Mouse (Mus musculus) regulatory T cell (primary cell): ENCODE data around the gene Lpcat2.
"Not testable (repeated sequence)": the region's sequence is repeated elsewhere in the genome, so short reads cannot be mapped to it uniquely, and the experiment has no call there.

Experiments used
- in situ Hi-C: fragments of 300-600 bp; cut with MboI, MseI; formaldehyde crosslinking; loops from one replicate; pipeline ENCODE4 v1.15.1; 2025; ENCODE audit warnings: high pct_unique_total_duplicates

Gene Lpcat2

GRCm38 (mm10) chr8:92853188-92853983 lies 1.8 kb upstream of the Lpcat2 start:
- in situ Hi-C loops, result no loop called here

DNA sequence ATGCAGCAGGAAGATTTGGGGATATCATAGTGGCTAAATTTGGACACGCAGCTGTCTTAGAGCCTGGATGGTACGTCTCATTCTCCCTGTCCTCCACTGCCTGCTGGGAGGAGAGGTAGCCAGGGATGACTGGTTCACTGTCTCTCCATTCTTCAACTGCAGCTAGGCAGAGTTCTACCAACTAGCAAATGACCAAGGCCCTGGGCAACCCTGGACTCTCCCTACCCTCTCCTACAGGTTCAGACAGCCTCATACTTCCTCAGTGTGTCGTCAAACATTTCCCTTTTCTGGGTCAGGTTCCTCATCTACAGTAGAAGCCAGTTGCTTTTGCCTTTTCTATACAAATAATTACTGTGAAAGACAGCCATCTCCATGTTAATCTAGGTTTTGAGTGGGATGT lies 466 bp upstream of the Lpcat2 start:
- in situ Hi-C loops, result no loop called here

GRCm38 (mm10) chr8:92856273-92856986 lies 1.3 kb downstream of the Lpcat2 start:
- in situ Hi-C loops, result no loop called here

- in situ Hi-C loops, result no loop called here
These were observed 3.5 kb downstream of the Lpcat2 start for GRCm38 (mm10) chr8:92858475-92859182.

- in situ Hi-C loops, result no loop called here
These were observed 6.8 kb downstream of the Lpcat2 start for GRCm38 (mm10) chr8:92861977-92862376.

DNA sequence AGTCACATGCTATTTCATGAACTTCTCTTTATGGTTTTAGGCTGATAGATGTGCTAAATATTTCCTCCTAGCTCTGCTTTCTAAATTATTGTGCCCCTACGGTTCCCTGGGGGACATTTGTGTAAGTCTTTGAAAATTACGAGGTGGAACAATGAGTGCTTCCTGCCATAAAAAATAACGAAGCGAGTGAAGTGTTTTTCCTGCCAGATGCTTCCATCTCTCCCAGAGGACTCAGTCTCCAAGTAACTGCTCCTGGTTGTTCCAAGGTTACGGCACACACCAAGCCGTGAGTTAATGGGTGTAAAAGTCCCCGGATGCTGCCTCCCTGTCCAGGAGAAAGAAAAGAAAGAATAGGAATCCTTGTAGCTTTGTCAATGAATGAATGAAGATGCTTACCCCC lies 15.1 kb downstream of the Lpcat2 start:
- in situ Hi-C loops, result no loop called here

DNA sequence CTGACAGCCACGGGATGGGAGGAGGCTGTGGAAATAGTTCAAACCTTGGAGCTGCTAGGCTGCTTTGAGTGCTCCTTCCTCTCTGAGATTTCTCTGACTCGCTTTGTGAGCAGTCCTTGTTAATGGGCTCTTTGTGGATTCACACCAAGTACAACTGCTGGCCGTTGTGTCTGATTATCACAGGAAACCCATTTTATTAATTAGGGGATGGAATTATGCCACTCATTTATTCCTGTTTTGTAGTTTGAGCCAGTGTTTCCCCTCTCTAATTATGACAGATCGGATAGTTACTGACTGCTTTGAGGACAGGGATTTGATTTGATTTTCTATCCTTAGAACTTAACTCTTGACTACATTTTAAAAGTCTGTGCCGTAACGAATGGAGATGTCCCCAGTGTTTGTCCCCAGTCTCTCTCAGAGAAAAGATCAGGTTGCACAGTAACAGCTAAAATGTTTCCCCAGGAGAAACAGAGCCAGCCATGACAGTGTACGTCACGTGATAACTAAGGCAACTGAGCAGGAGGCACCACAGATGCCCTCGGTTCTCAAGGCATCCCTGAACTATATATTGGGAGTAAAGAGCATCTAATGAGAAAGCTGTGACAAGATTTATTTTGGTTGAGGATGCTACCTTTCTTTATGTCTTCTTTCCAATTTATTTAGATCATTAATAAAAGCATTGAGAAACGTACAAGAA lies 17.1 kb downstream of the Lpcat2 start:
- in situ Hi-C loops, result no loop called here

- in situ Hi-C loops, result no loop called here
These were observed 20.7 kb downstream of the Lpcat2 start for GRCm38 (mm10) chr8:92875795-92876194.

DNA sequence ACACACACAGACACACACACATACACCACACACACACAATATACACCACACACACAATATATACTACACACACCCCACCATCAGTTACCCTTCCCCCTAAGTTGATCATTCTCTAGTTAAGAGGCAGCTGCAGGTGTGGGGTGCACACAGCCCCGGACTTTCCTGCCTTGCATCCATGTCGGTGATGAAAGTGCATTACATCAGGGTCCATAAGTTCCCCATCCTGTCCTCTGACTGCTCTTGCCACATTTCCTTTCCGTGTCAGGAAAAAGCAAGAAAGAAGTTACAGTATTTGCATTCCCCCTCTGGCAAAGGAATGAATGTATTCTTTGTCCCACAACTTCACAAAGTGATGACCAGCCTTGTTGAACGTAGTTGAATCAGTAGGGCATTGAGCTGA lies 26.1 kb downstream of the Lpcat2 start:
- in situ Hi-C loops, result no loop called here

DNA sequence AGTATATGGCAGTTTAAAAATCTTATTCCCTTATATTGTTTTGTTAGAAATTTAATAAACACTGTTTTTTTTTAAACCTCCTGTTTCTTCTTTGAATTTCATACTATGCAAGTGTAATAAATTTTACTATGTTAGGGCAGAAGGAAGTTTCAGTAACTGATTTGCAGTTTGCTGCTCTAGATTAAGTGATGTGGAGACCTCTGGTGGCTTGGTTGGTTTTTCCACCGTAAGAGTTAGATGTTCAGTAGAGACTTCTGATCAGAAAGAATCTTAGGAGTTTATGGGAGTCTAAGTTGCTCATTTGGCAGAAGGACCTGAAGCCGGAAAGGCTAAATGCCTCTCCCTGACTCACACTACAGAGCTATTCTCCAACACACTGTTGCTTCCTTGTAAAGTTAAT lies 28.6 kb downstream of the Lpcat2 start:
- in situ Hi-C loops, result no loop called here

GRCm38 (mm10) chr8:92892216-92892615 lies 37.1 kb downstream of the Lpcat2 start:
- in situ Hi-C loops, result not testable (repeated sequence)

DNA sequence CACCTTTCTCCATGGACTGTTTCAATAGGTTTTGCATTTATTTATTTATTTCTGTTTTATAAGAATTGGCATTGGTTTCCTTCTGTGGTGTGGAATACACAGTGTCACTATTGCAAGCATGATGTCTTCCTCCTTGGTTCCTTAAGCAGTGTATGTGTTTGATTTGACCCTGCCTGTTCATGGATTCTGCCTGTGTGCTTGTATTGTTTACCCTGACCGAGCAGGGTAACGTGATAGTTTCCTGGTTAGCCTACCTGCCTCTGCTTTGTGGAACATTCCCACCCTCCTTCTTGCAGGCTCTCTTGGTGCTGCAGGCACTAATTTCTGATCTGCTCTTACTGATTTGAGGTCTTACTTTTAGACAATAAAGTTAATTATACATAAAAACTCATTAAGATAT lies 38.7 kb downstream of the Lpcat2 start:
- in situ Hi-C loops, result no loop called here

DNA sequence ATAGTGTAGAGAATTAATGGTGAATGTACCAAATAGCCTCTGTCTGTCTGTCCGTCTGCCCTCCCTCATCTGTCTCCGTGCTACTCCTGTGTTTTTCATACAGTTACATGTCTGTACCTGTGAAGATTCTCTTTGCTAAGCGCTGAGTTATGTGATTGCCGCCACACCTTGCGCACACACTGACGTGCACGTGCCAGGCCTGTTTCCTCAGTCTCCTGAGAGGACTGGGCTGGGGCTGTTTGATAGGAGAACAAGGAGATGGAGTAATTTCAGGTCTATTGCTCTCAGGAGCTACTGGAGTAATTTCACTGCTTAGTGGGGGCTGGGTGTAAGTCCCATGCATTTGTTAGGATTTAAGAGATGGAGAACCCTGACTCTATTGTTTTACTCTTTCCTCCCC lies 39.9 kb downstream of the Lpcat2 start:
- in situ Hi-C loops, result no loop called here

GRCm38 (mm10) chr8:92896056-92896455 lies 40.9 kb downstream of the Lpcat2 start:
- in situ Hi-C loops, result no loop called here

GRCm38 (mm10) chr8:92896611-92897010 lies 41.5 kb downstream of the Lpcat2 start:
- in situ Hi-C loops, result no loop called here

- in situ Hi-C loops, result no loop called here
These were observed 42.7 kb downstream of the Lpcat2 start for GRCm38 (mm10) chr8:92897794-92898193.

GRCm38 (mm10) chr8:92899590-92899989 lies 44.5 kb downstream of the Lpcat2 start:
- in situ Hi-C loops, result no loop called here

DNA sequence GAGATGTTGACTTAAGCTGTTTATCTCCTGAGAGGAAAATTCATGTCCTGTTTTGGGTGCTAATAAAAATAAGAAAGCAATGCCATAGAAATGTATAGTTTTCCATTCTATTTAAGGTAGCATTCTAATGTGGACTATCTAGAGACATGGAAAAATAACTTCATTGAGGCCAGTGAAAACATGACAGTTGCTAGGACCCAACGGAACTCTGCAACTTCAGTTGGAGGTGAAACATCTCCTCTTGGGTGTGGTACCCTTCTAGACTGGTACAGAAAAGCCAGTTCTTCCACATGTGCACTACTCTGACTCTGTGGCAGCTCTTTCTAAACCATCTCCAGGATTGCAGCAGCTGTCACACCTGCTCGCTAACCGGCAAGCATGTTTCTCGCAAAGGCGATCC lies 46.0 kb downstream of the Lpcat2 start, which contains the start of gene Capns2:
Gene Capns2, plus strand, starts transcription at position 301 of the 400 bp plus-strand sequence.
- in situ Hi-C loops, result no loop called here

DNA sequence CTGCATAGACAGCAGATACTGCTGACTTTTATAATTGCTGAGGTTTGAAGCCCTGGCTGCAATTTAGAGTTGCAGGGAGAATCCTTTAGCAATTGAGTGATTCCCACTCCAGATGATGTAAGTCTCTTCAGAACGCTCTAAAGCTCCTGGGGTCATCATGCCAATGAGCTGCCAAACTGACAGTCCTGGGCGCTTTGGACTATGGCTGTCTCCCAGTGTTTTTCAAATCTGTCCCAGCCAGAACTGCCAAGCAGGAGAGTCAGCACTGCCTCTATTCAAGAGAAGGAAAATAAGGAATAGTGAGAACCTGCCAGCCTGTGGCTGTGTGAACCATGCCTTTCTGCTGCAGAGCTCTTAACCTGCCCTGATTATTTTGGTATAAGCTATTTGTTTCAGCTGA lies 47.8 kb downstream of the Lpcat2 start:
- in situ Hi-C loops, result no loop called here

GRCm38 (mm10) chr8:92903488-92904135 lies 48.5 kb downstream of the Lpcat2 start:
- in situ Hi-C loops, result no loop called here

GRCm38 (mm10) chr8:92906553-92906952 lies 51.4 kb downstream of the Lpcat2 start:
- in situ Hi-C loops, result no loop called here
